Mouse (Mus musculus): Measurements from ENCODE around the gene Hoxa13.

The Hoxa13 gene

DNA sequence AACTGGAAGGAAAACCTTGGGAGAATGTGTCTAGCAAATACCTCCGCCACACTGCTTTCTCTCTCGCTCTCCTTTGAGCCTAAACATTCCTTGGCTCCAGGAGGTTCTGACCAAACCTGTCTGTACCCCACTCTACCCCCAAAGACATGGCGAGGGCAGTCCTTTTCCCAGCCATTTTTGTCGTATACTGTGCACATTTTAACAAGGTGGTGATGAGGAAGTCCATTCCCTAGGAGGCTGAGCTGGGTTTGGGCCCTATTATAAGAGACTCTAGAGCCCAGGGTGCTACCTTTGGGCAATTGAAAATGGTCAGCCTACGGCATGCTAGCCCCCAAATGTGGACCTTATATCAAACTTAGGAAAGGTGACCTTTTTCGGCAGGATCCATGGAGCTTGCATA lies 24.8 kb downstream of the Hoxa13 start:
- no peak for DNase-seq (ENCODE audit: low spot score)

DNA sequence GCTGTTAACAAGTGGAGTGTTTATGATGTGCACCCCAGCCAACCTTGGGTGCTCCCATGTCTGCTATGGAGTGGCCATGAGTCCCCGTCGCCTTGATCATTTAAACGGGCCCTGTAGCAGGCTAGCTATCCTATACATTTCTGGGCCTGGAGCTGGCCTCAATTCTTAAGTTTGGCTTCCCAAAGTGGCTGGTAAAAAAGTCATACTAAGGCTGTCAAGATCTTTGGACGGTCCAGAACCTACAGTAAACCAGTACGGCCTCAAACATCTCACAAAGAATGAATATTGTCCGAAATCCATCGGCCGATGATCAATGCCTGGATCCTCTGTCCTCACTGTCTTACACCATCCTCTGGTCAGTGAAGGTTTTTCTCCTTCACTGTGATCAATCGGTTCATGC lies 25.4 kb downstream of the Hoxa13 start:
- no peak for DNase-seq (ENCODE audit: low spot score)

- no peak for DNase-seq (ENCODE audit: low spot score)
Observed at GRCm38 (mm10) chr6:52234428-52235140, 26.1 kb downstream of the Hoxa13 start.

DNA sequence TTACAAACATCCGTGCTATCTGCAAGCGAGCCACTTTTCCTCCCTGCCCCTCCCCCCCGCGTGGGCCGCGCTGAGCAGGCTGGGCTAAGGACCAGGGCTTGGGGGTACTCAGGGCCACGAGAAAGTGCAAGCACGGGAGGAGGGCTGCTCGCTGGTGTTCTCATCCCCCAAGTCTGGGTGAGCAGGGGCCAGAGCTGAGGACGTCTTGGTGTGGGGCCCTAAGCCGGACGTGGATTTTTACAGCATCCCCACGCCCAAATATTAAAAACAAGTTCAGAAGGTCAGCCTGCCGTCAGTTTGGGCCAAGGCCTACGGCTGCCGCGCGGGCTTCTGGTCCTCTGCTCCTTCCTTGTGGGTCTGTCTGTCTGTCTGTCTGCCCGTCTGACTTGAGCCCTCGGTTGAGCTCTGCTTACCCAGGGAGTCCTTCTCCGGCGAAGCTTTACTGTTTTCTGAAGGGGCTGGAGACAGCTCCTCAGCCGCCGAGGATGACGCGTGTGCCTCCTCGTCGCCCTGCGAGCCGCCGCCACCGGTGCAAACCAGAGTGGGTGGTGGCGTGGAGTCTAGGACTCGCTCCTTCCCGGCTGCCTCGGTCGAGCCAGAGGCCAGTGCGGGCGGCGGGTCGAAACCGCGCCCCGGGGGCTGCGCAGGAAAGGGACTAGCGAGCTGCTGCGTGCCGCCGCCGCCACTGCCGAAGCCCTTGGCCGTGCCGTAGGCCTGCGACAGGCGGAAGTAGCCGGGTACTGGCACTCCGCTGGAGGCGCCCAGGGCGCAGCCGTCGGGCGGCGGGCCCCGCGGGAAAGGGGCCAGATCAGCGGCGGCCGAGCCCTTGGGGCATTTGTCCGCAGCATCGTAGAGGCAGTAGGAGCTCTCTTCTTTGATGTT lies 26.9 kb downstream of the Hoxa13 start:
- no peak for DNase-seq (ENCODE audit: low spot score)

DNA sequence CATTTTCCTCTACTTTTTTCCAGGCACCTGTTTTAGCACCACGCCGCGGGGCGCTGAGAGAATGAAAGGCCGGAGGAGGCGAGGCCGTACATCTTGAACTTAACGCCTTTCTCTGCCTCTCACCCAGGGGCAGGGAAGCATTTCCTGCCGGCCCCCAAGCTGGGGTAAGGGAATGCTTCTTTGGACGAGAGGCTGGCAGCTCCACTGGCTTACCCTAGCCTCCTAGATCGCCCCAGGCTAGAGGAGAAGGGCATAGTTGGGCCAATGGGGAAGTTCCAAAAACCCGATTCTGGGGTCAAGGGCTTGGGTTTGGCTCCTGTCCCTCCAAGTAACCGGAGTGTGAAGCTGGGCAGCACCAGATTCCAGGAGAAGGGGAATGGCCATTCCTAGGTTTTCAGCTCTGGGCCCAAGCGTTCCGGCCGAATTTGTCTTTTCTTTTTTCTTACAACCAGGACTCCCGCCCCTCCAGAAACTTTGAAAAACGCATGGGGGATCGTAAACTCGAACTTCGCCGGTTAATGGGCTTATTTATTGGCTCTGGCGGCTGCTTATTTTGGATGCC lies 27.6 kb downstream of the Hoxa13 start:
- DNase-seq (ENCODE audit: low spot score) = no peak

DNA sequence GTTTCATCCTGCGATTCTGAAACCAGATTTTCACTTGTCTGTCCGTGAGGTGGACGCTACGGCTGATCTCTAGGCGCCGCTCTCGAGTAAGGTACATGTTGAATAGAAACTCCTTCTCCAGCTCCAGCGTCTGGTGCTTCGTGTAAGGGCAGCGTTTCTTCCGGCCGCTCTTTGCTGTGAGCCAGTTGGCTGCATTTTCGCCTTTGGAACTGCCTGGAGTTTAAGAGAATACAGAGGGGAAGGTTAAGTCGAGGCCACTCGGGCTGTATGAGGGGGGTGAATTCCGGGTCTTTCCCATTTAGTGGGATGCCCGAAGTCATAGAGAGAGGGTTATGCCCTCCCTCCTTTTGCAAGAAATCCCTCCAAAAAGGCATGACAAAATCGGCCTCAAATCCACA lies 28.1 kb downstream of the Hoxa13 start:
- no peak for DNase-seq (ENCODE audit: low spot score)

GRCm38 (mm10) chr6:52231885-52232567 lies 28.7 kb downstream of the Hoxa13 start:
- no peak for DNase-seq (ENCODE audit: low spot score)

GRCm38 (mm10) chr6:52230516-52231165 lies 30.0 kb downstream of the Hoxa13 start, which contains the start of gene Hoxa9:
Gene Hoxa9 (minus strand): TSS chr6:52231089.
- no peak for DNase-seq (ENCODE audit: low spot score)

- no peak for DNase-seq (ENCODE audit: low spot score)
Observed at GRCm38 (mm10) chr6:52229558-52230416, 30.9 kb downstream of the Hoxa13 start.

DNA sequence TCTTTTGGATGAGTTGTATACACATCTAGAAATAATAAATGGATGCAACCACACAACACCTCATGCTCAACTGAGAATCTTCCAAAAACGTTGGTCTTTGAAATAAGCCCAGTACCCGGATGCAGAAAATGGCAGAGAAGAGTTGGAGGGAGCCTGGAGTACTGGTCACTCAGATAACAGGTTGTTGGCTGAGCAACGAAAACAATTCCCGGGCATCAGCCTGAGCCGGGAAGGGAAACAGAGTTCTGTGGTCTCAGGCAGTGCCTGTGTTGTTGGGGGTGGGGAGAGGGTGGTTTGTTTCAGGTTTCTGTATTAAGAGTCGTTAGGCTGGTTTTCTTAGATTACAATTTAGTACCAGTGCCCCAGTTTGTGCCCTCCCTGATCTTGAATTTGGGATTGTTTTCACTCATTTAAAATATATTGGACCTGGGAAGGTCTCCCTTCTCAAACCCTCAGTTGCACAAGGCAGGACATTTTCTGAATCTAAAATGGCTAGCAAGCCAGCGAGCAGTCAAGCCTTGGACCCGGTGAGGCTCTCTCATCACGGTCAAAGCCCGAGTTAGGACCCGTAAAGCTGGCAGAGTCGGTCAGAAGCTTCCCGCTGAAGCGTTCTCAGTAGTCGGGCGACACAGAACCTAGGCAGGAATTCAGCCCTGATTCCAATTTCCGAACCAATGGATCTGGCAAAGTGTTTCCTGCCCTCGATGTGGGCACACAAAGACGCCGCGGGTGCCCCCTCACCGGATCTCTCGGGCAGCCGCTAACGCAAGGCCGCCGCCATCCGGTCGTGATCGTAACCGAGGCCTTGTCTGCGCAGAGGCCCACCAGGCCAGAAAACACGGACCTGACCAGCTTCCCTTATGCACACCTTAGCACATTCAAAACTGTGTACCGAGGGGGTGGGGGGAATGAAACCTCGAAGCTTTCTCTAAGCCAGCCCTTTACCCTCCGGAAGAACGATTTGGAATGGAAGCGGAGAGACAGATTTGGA lies 31.9 kb downstream of the Hoxa13 start:
- DNase-seq (ENCODE audit: low spot score) = no peak

DNA sequence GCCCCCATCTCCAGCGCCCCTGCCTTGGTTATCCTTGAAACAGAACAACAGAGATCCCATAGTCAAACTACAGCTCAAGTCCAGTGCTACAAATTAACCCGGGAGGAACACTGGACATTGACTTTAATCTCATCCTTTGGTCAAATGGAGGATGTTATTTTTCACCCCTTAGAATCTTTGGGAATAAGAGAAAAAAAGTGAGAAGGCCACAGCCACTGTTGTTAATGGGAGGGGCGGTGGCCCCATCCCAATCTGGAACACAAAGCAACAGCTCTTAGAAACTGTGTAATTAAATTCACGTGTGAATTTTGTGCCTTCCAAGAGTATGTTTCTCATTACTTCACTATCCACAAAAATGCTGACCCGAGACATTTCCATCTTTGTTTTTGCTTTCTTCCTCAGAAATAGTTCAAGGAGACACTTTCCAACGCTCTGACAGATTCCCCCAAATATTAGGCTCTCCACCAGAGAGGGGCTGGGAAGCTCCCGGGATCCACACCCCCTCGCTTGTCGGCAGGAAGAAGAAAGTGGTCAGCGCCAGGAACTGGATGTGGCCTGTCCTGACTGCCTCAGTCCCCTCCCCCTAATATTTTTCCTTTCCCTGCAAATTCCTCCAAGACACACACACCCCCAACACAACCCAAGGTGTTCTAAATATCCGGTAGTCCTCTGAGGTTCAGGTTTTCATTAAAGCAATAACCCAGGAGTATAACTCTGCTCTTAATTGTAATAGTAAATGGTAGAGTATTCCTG lies 33.0 kb downstream of the Hoxa13 start:
- no peak for DNase-seq (ENCODE audit: low spot score)

GRCm38 (mm10) chr6:52226569-52227257 lies 34.0 kb downstream of the Hoxa13 start:
- DNase-seq (ENCODE audit: low spot score) = no peak

DNA sequence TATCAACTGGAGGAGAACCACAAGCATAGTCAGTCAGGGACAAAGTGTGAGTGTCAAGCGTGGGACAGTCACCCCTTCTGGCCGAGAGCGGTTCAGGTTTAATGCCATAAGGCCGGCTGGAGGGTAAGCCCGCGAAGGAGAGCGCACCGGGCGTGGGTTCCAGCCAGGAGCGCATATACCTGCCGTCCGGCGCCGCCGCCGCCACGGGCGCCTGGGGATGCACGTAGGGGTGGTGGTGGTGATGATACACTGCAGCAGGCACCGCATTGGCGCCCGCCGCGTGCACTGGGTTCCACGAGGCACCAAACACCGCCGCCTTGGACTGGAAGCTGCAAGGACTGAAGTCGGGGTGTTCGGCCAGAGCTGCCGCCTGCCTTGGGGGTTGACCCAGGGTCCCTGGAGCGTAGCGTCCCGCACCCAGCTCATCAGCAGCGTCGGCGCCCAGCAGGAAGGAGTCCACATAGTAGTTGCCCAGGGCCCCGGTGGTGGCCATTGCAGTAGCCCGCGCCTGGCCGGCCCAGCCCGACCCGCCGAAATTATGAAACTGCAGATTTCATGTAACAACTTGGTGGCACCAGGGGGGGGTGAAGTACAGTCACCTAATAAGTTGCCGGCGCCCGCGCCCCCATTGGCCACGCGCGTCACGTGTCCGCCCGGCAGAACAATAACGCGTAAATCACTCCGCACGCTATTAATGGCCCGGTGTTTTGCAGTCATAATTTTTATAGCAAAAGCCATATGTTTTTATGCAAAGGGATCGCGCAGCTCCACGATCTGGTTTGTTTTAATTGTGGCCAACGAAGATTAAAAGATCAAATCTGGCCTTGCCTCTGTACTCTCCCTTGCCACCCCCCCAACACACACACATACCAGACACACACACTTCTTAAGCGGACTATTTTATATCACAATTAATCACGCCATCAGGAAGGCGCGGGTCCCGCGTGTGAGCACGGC lies 34.8 kb downstream of the Hoxa13 start:
- no peak for DNase-seq (ENCODE audit: low spot score)

DNA sequence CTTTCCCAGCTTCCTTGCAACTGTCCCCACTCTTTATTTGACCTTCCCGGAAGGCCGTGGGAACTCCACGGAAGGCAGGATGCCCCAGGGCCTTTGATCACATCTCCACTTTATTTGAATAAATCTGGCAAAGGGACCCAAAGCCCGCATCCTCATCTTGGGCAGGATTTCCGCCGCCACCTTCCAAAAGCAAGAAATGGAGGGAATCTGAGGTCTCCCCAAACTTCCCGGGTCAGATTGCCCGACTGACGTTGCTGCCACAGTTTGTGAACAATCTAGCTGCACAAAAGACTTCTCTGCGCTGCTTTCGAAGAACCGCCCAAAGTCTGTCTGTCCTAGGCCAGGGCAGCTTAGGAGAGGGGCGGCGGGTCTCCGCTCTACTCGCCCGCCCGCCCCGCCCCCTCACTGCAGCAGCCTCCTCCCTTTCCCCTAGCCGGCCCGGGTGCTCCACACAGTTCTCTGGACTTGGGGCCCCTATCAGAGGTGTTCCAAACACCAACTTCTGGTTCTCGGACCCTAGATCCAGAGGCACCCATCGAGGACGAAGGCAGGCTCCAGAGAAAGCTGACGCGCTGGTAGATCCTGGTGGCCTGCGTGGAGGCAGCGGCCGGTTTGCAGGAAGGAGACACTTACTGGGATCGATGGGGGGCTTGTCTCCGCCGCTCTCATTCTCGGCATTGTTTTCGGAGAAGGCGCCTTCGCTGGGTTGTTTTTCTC lies 35.6 kb downstream of the Hoxa13 start:
- no peak for DNase-seq (ENCODE audit: low spot score)

- no peak for DNase-seq (ENCODE audit: low spot score)
Observed at GRCm38 (mm10) chr6:52223939-52224760, 36.5 kb downstream of the Hoxa13 start.

DNA sequence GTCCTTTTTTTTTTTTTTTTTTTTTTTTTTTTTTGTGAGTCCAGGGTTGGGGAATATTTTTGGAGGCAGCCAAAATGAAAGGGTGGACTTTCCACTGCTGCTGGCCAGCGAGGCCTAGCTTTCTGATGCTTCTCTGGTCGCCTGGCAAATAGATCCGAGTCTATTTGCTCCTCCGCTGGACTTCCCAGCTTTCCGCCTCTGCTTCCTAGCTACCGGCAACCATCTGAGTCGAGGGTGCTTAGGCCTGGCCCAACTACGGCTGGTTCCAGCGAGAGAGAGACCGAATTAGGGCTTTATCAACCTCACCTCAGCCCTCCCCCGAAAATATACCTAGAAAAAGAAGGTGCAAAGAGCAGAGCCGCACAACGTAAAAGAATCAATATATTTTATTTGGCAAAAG lies 38.0 kb downstream of the Hoxa13 start:
- DNase-seq (ENCODE audit: low spot score) = no peak
